Mouse (Mus musculus) ES-E14 (cell line): ENCODE results near the gene Lmntd1. TPM values are rescaled to one million over a fixed set of nuclear protein-coding genes. Genes with fewer than 3 reads are reported as not detected.

Source experiments
- DNase-seq: peaks from one replicate; pipeline ENCODE4 v3.0.0-alpha.2; 2013; ENCODE audit warnings: low read depth, low spot score
- H3K27ac ChIP-seq: 2 replicates; pipeline ENCODE4 v1.5.1; 2012; ENCODE audit warnings: low read depth, mild to moderate bottlenecking, low read length, moderate library complexity, mixed read lengths; ENCODE audit not compliant: poor library complexity, insufficient read depth, severe bottlenecking
- H3K36me3 ChIP-seq: 2 replicates; pipeline ENCODE4 v1.6.1; 2012; ENCODE audit warnings: mild to moderate bottlenecking, low read length, moderate library complexity, mixed read lengths; ENCODE audit not compliant: control insufficient read depth, poor library complexity, insufficient read depth, severe bottlenecking
- H3K4me1 ChIP-seq, 2 experiments: fragments of 150-350 bp in 1 of 2; sonication (generic) in 1 of 2; 2 replicates each; pipeline ENCODE4 v1.6.1; 2012; ENCODE audit warnings: low read length in 2 of 2, mild to moderate bottlenecking in 1 of 2, mixed read lengths in 1 of 2; ENCODE audit not compliant: control insufficient read depth in 2 of 2, insufficient read depth in 2 of 2, poor library complexity in 1 of 2
- H3K4me3 ChIP-seq, 2 experiments: fragments of 150-350 bp in 1 of 2; sonication (generic) in 1 of 2; 2 replicates each; pipeline ENCODE4 v1.5.1; 2012; ENCODE audit warnings: low read length in 2 of 2, low read depth in 1 of 2, mild to moderate bottlenecking in 1 of 2, mixed read lengths in 1 of 2; ENCODE audit not compliant: insufficient read depth in 1 of 2, poor library complexity in 1 of 2, severe bottlenecking in 1 of 2
- H3K9ac ChIP-seq: 2 replicates; pipeline ENCODE4 v1.6.1; 2012; ENCODE audit warnings: low read depth, mild to moderate bottlenecking, low read length, mixed read lengths; ENCODE audit not compliant: poor library complexity, insufficient read depth, severe bottlenecking
- H3K9me3 ChIP-seq: fragments of 150-350 bp; sonication (generic); 2 replicates; pipeline ENCODE4 v1.6.1; 2012; ENCODE audit warnings: low read depth, mild to moderate bottlenecking, low read length; ENCODE audit not compliant: control insufficient read depth, insufficient read depth
- CHD2 ChIP-seq: IDR thresholded peaks from 2 replicates; pipeline ENCODE4 v1.6.1; 2014; ENCODE audit warnings: mild to moderate bottlenecking, low read depth, low read length, inconsistent platforms
- HCFC1 ChIP-seq: IDR thresholded peaks from 2 replicates; pipeline ENCODE4 v1.6.1; 2012; ENCODE audit warnings: low read length, inconsistent platforms, borderline replicate concordance; ENCODE audit not compliant: insufficient read depth
- MAFK ChIP-seq: IDR thresholded peaks from 2 replicates; pipeline ENCODE4 v1.6.1; 2014; ENCODE audit warnings: mild to moderate bottlenecking, low read depth, low read length, inconsistent platforms; ENCODE audit not compliant: insufficient read depth
- ZC3H11A ChIP-seq: IDR thresholded peaks from 2 replicates; pipeline ENCODE4 v1.6.1; 2012; ENCODE audit warnings: low read depth, mild to moderate bottlenecking, inconsistent platforms, low read length, borderline replicate concordance
- ZNF384 ChIP-seq: IDR thresholded peaks from 2 replicates; pipeline ENCODE4 v1.6.1; 2012; ENCODE audit warnings: low read depth, low read length, inconsistent platforms
- in situ Hi-C, 2 experiments: fragments of 600-800 bp; cut with MboI; formaldehyde crosslinking; loops; one replicate each; pipeline ENCODE4 v1.15.1; 2025; ENCODE audit warnings: low sequenced_read_pairs in 2 of 2, inconsistent platforms in 1 of 2; ENCODE audit not compliant: unreplicated experiment in 2 of 2
- total RNA-seq: library from RNA; depleted of rRNA; stranded (reverse); fragments of 300-350 nt; gene quantifications from 2 replicates; pipeline ENCODE4 v1.2.3, GENCODE M21; 2012

Lmntd1 gene
- total RNA-seq, 1 experiment: not detected

DNA sequence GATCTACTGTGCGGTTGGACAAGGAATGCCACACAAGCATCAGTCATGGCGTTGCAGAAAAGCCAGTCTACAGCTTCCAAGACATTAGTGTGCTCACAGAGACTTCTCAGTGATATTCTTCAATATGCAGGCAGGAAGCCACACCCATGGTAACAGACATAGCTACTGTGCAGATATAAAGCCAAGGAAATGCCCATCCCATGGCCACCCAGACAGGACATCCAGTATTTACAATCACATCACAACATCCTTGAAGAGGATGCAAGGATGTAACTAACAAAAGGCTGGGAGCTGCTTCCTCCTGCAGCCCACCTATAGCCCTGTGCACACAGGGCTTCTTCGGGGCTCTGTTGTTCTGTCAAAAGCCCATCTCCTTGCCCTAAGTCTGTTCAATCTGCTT, 45.4 kb downstream of the Lmntd1 start:
- in situ Hi-C loops: no loop called here
- H3K4me3 ChIP-seq: no peak overlapping the region
- no peak for DNase-seq
- H3K4me1 ChIP-seq: no peaks in the 10 kb centered on the region
- H3K27ac ChIP-seq: no peak overlapping the region
- no peaks in the 10 kb centered on the region for H3K9me3 ChIP-seq
- no peaks in the 10 kb centered on the region for H3K36me3 ChIP-seq
- TF ChIP-seq CHD2 (no peak), ZNF384 (no peak), HCFC1 (no peak), ZC3H11A (no peak), MAFK (no peak)
- H3K9ac ChIP-seq: no peak overlapping the region

DNA sequence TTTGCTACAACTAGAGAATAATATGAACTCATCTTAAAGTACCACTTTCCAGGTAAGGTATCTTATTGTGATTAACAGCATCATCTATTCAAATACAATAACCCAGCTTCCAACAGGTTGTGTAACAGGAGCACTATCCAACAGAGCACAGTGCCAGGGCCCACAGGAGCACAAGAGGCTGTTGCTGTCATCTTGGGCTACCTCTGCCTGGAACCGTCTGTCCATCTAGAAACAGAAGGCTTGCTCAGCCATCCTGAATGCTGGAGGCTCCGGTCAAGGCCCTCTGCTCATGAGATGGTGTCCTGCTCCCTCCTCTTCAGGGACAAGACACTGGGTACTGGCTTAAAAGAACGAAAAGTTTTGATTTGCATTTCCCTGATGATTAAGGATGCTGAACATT, 46.3 kb downstream of the Lmntd1 start:
- no peak overlapping the region for H3K27ac ChIP-seq
- no peak overlapping the region for H3K4me3 ChIP-seq
- no peak overlapping the region for H3K9ac ChIP-seq
- no peaks in the 10 kb centered on the region for H3K4me1 ChIP-seq
- H3K9me3 ChIP-seq: no peaks in the 10 kb centered on the region
- in situ Hi-C loops: no loop called here
- TF ChIP-seq ZNF384 (no peak), HCFC1 (no peak), CHD2 (no peak), ZC3H11A (no peak), MAFK (no peak)
- DNase-seq: no peak
- no peaks in the 10 kb centered on the region for H3K36me3 ChIP-seq

DNA sequence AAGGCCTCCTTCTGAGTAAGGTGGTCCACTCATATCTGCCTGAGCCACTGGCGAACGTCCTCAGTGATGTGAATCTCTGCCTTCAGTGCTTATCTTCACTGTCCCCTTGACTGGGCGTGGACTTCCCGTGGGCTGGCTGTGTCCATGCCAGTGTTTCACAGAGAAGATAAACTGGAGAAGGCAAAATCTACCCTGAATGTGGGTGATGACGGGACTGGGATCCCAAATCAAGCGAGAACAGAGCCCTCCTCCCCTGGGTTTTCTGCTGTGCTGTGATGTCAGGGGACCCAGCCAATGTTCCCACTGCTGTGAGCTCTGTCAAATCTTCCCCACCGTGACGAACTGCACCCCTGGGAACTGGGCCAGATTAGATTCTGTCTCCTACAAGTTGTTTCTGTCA, 46.8 kb downstream of the Lmntd1 start:
- Histone ChIP-seq H3K27ac (no peak overlapping the region), H3K4me1 (no peaks in the 10 kb centered on the region), H3K9me3 (no peaks in the 10 kb centered on the region), H3K4me3 (no peak overlapping the region), H3K9ac (no peak overlapping the region), H3K36me3 (no peaks in the 10 kb centered on the region)
- no peak for DNase-seq
- TF ChIP-seq ZC3H11A (no peak), ZNF384 (no peak), MAFK (no peak), HCFC1 (no peak), CHD2 (no peak)
- in situ Hi-C loops: no loop called here

DNA sequence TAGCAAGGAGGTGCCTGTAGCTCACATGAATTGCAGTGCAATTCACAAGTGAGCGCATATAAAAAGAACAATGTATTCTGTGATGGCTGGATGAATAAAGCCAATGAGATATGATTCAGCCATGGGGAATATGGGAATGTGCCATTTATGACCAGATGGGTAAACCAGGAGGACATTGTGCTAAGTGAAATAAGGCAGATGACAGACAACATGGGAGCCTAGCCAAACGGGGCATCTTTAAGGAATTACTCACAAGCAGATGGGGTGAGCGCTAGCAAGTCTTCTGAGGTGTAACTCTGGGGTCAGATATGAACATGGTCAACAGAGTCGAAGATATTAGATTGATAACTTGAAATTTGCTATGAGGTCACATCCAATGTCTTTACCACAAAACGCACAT, 48.5 kb downstream of the Lmntd1 start:
- Histone ChIP-seq H3K4me1 (no peaks in the 10 kb centered on the region), H3K36me3 (no peaks in the 10 kb centered on the region), H3K9me3 (no peaks in the 10 kb centered on the region), H3K9ac (no peak overlapping the region), H3K4me3 (no peak overlapping the region), H3K27ac (no peak overlapping the region)
- no peak for TF ChIP-seq MAFK
- in situ Hi-C loops: no loop called here
- DNase-seq: no peak

DNA sequence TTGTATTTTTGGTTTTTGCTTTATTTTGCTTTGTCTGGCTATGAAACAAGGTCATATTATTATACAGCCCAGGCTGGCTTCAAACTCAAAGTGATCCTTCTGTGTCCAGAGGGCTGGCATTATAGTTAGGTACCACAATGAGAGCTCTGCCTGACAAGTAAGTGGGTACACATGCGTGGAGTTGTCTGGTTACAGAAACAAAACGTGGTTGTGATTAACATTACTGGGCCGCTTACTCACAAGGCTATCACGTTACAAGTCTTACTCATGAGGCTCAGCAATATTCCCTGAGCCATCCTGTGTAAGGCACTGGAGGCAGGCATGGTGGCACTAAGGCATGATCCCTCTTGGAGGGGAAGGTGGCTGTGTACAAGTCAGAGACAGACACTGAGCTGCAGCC, 49.4 kb downstream of the Lmntd1 start:
- Histone ChIP-seq H3K9me3 (no peaks in the 10 kb centered on the region), H3K36me3 (no peaks in the 10 kb centered on the region), H3K27ac (no peak overlapping the region), H3K4me1 (no peaks in the 10 kb centered on the region), H3K9ac (no peak overlapping the region), H3K4me3 (no peak overlapping the region)
- in situ Hi-C loops: no loop called here
- DNase-seq: no peak
- no peak for TF ChIP-seq HCFC1
- TF ChIP-seq ZC3H11A: no peak
- no peak for TF ChIP-seq MAFK
- TF ChIP-seq CHD2: no peak
- TF ChIP-seq ZNF384: no peak
